Mouse (Mus musculus) thymus, postnatal 25 days (tissue): ENCODE results near the gene Pola2.

Source experiments
- DNase-seq: peaks from one replicate; pipeline ENCODE4 v3.0.0; 2022

The Pola2 gene

DNA sequence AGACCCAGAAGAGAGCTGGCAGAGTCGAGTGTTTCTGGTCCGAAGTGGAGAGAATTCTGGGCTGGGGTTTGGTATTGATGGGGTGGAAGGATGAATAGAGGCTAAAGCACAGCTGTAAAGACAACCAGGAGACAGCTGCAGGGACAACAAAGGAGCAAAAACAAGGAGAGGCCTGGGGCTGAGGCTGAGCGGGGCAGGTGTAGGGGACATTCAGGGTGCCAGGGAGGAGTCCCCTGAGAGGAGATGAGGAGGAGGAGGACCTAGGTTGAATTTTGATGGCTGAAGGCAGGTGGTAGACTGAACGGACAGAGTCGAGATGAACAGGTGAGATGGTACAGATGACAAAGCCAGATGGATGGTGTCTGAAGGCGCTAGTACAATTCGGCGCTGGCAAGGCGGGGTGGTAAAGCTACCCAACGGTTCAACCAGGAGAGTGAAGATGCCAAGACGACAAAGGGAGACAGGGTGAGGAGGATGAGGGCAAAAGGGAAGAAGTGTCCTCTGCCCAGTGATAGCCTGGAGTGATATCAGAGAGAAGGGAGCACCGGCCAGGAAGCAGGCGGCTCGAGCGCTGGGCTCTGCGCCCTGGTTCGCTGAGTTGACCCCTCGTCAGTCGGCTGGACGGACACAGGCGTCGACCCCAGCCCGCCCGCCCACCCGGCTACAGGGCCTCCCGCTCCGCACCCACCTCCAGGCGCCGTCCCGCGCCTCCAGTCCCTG lies 70.6 kb downstream of the Pola2 start:
- no peak for DNase-seq

DNA sequence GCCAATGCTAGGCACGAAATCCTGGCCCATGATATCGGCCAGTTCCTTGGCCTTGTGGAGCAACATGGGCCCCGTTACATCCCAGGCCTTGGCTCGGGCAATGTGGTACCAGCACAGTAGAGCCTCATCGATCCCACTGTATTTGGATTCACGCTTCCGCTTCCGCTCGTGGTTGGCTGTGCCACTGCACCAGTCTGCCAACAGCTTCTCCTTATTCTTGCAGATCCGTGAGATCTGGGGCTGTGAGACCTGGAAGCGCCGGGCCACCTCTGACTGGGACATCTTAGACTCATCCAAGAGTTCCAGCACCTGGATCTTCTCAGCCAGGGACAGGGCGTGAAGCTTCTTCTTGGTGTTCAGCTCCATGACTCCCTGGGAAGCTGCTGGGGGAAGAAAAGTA lies 71.3 kb downstream of the Pola2 start:
- DNase-seq, result no peak

DNA sequence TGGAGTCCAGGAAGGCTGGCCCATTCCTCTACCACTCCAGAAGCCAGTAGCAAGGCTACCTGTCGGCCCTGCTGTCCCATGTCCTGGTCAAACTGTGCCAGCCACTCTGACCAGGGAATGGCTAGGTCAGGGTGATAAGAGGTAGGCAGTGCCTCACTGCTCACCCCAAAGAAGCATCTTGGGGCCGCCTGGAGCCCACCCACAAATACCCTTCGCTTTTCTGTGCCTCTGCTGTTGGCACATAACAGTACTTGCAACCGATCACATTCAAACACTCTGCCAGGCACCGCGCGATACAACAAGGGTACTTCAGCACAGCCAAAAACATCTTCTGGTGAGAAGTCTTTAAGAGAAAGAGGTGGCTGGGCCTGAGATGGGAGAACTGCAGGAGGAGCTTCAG lies 71.7 kb downstream of the Pola2 start:
- DNase-seq, result no peak

DNA sequence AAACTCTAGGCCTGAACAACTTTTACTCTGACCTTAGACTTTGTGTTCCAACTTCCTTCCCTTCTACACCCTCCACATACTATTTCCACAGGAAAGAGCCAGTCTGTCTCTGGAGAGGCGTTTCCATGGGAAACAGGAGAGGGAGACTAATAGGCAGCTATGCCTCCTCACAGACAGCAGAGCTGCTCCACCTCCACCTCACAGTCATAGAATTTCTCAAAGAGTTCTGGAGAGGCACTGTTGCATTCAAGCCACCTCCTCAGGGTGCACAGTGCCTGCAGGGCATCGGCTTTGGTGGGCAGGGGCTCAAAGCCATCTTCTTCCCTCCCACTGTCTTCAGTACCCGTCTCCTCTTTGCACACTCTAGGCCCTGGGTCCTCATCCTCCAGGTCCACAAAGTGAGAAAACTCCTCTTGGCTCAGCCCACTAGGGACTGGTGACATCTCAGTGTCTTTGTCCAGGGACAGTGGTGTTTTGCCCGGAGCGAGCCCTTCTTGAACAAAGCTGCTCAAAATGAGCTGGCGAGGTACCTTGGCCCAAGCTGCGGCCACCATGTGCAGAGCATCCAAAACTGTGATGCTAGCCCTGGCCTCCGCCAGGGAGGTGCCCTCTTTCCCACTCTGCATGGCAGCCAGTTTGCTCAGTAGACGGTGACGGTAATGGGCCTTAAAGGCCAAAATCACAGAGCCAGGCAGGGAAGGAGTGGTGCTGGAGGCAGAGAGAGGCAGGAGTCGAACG lies 72.3 kb downstream of the Pola2 start:
- no peak for DNase-seq
